Mouse (Mus musculus) ZHBTc4 (cell line): ENCODE measurements around the gene Gm11444.

Source experiments
- DNase-seq: peaks from one replicate; pipeline ENCODE4 v3.0.0-alpha.2; 2011; ENCODE audit warnings: low read depth, low spot score

Gm11444 gene

DNA sequence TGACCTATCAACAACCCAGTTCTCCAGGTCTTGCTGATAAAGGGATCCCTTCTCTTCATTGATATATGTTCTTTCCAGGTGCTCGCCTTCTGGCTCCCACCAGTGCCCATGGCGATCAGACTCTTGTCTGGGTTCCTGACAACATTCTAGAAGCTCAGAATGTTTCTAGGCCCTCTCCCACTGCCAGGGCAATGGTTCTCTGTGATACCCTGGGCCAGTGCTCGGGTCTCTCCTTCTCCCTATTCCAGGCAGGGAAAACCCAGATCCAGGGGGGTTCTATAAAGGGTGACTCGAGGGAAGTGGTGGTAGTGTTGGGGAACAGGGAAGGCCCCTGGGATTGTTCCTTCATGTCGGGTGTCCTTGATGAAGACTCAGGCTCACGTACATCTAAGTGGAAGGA lies at the start of gene Gm11444:
TSS of gene Gm11444 (minus strand) at position 101 of the 400 bp plus-strand sequence.
- no peak for DNase-seq

DNA sequence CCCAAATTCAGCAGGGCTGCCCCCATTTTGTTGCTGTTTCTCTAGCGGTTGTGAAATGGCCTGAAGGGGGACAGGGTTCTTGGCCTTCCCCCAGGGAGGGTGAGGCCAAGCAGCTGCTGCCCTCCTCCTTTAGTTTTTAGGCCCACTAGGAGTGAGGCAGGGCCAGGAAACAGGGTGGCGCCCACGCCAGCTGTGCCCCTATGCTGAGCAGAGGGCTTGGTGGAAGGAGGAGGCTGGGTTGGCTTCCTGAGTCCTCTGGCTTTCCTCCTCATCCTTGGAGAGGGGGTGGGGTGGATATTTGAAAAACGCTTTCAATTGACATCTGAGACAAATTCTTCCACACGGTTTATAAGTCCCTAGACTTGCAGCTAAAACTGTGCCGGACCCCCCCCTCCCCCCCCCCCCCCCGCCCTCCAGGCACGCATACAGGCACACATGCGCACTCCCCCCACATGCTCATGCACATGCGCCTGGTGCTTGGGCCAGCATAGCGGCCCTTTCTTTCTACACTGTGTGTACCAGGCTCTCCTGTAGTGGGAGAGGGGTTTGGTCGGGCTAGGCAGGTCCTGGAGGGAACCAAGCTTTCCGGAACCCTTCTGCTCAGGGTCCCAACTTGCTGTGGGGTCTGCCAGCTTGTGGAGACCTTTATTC lies 46.3 kb upstream of the Gm11444 start:
- DNase-seq, result no peak

DNA sequence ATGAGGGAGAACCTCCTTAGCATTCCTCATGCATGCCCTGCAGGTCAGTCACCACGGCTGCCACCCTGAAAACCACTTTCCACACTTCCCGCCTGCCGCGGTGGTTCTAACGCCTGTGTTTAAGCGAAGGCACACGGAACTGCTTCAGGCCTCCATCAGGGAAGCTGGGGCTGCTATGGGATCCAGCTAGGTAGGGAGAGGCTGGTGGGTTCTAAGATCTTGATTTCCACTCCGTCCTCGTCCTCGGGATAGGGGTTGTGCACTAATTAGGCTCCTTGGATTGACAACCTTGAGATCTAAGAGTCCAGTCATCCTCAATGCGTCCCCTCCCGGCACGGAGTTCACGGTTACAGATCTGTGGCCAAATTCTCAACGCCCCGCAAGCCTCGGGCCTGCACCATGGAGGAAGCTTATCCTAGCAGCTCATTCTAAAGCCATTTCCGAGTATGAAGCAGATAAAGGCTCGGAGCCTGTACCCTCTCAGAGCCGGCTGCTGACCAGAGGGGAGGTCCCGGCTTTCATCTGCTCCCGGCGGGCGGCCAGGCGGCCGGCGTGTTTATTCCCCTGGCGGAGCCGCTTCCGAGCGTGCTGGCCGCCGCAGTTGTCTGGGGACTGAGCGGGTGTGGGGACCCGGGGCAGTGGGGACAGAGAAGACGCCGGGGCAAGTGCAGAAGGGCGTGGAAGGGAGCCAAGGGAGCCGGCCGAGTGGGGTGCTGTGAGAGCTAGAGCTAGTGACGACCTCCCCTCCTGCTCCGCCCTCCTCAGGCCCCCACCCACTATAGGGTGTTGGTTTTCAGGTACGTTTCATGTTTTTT lies 44.8 kb upstream of the Gm11444 start:
- DNase-seq, result peak; percentile 45

DNA sequence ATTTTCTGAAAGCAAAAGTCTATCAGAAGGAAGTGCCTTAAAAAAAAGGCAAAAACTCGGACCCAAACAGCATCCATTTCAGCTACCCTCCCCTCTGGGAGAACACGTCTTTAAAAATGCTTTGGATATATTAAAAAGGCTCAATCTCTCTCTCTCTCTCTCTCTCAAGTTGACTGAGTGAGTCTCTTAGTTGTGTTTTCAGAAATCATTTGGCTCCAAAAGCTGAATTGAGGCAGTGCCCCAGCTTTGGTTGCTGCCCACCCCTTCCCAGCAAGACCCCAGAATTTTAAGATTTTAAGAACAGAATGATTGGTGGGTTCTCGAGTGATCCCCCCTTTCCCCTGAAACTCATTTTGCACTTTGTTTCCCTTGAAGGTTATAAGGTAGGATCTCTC lies 44.0 kb upstream of the Gm11444 start:
- DNase-seq, result no peak

DNA sequence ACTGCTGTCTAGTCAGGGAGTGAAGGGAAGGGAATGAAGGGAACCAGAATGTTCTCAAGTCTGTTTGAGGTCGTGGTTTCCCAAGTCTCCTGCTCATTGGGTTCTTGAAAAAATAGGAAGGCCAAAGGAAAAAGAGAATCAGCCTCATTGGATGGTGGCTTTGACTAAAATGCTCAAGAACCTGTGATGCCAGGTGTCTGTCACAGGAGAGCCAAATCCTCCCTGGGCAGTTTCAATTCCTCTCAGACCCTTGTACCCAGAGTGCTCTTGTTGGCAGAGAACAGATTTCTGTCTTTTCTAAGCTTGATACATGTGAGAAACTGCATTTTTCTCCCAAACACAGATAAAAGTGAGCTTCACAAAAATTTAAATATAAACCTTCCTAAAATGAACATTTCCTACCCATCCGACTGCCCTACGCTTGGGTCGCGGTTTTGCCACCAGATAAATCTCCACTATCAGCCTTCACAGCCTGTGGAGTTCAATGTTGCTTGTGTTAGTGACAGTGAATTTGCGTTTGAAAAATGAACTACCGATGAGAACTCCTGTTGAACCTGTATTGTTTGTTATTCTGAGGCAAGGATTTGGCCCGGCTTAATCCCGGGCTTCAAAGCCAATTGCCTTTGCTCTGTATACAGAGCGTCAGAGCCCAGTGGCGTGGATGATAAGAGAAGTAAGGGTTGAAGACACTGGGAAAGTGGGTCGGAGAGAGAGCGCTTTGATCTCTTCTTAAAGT lies 43.4 kb upstream of the Gm11444 start:
- no peak for DNase-seq

DNA sequence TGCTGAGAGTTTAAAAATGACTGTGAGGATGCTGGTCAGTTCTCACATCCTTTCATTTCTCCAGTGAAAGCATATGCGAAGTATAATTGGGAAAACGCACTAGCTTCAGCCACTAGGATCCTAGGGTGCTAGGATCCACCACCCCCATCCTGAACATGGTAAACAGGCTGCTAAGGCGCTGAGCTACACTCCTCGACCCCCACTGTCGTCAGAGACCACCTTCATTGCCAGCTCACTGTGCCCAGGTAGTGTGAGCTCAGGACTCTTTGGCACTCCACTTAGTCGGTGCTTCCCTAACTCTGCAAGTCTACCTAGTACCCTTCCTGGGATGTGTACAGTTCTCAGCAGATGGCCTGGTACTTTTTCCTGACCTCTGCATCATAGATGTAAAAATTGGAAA lies 42.6 kb upstream of the Gm11444 start:
- DNase-seq, result no peak

DNA sequence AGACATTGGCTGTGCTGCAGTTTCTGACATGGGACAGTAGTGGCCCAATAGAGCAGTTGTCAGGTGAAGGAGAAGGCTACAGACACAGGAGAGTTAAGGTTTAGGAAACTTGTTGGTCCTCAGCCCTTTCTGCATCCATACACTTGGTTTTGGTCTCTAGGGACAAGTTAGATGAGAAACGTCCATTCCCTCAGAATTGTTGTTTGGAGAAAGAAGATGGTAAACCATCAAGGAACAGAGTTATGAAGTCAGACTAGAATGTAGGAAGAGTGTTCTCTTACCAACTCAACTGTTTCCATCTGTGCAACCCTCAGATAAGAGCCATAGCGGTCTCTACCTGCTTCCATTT lies 41.5 kb upstream of the Gm11444 start:
- no peak for DNase-seq

DNA sequence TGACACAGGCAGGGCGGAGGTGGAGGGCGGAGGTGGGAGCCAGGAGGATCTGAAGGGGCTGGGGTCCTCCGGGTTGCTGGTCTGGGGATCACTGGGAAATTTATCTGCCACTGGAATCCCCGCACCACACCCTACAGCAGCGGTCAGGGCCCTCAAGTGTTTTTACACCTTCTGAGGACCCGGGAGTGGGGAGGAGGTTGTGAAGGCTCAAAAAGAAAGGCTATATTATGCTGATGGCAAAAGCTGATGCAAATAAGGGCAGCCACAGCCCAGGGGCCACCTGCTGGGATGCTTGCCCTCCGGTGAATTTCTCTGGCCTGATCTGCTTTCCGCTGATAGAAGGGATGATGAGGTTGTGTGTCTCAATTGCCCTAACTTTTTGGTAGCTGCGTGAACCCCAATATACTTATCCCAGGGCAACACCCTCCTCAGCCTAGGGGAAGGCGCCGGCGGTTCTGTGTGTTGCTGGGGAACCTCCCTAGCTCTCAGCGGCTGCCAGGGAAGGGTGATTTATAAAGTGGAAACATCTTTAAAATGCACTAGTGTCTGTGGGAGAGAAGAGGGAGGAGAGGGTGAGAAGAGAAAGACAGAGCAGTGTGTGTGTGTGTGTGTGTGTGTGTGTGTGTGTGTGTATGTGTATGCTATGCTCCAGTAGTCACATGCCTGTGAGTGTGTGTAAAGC lies 41.0 kb upstream of the Gm11444 start:
- peak; percentile 58 for DNase-seq

DNA sequence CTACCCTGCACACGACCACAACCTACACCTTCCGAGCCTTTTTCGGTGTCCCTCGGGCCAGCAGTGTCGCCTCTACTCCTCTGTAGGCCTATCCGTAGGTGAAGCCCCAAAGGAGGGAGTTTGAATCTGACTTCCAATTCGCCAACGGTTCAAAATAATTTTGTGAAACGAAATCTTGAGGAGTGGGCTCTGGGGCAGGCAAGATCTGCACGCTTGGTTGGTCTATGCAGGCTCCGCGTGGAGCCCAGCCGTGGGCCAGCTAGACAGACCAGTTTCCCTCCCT lies 40.4 kb upstream of the Gm11444 start:
- no peak for DNase-seq

DNA sequence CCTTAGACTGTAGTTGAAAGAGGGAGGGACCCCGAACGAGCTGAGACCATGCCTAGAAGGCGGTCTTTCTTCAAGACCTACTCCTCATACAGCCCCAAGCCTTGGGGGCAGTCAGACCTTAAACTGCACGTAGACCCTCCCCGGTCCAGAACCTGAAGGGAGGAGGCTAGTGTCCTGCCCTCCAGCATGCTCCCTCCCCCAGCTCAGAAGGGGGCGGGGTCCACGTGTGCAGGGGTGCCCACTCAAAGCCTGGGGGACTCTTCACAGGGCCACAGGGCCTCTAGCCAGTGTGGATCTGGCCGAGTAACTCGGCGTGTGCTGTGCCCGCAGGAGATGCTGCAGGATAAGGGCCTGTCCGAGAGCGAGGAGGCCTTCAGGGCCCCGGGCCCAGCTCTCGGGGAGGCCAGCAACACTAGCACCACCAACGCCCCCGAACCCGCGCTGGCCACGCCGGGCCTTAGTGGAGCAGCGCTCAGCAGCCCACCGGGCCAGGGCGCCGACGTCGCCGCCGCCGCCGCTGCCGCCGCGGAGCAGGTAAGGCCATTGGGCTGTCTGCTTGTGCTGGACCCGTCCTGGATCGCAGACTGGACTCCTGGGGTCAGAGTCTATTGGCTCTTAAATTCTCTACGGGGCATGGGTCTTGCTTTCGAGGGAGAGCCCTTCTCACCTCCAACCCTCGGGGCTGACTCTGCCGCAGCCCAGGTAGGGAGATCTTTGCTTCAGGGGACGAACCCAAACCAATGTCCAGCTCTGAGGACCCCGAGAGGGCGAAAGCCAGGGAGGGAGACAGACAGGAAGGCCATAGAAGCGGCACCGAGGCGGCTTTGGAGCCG lies 39.8 kb upstream of the Gm11444 start:
- DNase-seq, result peak; percentile 29

DNA sequence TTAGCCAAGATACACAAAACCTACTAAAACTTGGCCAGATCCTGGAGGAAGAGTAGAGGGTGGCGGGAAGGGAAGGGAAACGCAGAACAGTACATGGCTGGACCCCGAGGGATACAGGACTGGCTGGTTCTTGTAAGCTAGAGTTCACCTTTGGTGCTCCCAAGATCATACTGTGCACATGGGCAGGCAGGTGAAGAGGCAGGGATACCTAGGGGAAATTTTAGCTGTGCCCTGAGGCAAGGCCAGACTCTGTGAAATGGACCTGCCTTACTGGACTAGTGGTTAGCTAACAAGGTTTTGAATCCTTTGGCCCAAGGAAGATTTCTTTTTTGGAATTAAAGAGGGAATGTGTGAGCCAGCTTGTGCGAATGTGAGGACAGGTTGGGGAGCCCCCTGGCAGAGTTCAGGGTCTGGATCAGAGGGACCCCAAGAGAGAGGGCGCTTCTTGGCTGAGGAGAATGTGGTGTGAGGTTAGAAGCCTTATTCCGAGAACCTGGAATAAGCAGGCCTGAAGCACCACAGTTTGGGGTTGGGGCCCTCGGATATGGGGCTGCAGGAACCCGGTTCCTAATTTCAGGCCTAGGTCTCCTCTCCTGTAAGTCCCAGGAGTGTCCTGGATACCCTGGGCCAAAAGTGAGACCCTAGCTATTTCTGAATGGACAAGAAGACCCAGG lies 39.1 kb upstream of the Gm11444 start:
- peak; percentile 19 for DNase-seq

DNA sequence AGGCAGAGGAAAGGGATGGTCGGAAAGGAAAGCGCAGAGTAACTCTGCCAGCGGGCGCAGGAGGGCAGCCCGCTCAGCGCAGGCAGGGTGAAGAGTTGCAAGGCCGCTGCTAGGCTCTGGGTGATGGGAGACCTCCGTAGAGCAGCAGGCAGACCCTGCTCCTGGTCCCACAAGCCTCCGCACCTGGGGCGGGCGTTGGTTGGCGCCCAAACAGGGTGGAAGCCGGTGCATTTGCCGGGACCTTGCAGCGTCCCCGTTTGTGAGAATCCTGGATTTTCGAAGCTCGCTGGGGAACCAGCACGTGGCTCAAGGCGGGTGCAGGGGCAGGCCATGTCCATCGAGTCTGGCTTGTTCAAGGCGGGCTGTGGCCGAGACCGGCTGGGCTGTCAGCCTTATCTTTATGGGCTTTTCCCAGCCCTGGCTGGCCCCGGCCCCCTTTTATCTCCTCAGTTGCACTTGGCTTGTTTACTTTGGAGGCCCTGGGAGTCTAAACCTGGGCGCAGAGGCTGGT lies 38.4 kb upstream of the Gm11444 start:
- DNase-seq, result peak; percentile 56

DNA sequence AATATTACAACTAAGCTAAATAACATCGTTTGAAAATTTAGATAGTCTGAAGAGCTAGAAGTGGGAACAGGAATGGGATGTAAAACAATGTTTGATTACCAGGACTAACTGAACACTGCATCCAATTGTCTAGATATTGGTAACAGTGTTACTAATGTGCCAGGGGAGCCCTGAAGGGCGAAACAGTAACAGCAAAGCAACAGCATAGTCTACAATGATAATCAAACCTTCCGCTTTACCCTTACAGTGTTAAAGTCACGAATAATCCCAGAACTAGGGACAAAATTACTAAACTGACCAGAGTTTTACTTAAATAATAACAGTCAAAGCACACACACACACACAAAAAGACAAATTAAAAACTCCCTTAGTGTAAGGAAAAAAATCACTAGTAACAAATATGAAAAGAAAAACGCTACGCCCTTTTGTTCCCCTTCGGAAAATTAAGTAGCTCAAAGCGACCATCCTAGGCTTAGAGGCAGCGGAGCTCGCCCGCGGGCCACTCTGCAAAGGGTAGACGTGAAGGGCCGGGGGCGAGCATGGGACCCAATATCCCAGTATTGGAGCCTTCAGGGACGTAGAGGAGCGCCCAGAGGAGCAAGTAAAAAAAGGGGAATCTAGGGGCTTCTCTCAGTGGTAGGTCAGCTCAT lies 37.8 kb upstream of the Gm11444 start:
- no peak for DNase-seq

DNA sequence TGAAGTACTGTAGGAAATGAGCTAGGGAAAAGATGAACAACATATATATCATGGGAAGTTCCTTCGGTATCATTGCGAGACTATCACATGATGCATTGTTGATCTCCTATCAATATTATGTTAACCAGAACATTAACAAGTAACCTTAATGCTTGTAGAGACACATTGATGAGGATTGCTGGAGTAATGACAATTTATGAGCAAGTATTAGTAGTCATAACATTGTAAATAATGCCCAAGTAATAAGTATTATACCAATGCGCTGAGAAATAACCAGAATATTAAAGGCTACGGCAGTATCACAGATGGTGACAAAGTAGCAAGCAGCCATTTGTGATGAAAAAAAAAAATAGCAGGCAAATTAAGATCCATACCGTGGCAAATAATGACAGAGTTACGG lies 37.1 kb upstream of the Gm11444 start:
- no peak for DNase-seq

DNA sequence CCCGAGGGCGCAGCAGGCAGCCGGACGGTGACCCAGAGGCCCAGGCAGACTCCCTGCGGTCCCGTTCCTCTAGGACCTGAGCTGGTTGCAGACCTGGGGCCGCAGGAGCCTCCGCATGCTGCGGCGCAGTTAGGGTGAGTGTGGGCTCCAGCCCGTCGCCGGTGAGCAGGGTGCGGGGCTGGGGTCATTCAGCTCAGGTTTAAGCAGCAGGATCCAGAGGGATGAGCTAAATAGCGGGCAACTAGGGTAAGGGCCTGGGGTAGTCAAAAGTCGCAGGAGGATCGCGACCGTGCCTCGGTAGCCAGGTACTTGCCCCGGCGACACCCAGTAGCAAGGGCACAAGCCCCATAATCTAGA lies 36.3 kb upstream of the Gm11444 start:
- DNase-seq, result peak; percentile 40

DNA sequence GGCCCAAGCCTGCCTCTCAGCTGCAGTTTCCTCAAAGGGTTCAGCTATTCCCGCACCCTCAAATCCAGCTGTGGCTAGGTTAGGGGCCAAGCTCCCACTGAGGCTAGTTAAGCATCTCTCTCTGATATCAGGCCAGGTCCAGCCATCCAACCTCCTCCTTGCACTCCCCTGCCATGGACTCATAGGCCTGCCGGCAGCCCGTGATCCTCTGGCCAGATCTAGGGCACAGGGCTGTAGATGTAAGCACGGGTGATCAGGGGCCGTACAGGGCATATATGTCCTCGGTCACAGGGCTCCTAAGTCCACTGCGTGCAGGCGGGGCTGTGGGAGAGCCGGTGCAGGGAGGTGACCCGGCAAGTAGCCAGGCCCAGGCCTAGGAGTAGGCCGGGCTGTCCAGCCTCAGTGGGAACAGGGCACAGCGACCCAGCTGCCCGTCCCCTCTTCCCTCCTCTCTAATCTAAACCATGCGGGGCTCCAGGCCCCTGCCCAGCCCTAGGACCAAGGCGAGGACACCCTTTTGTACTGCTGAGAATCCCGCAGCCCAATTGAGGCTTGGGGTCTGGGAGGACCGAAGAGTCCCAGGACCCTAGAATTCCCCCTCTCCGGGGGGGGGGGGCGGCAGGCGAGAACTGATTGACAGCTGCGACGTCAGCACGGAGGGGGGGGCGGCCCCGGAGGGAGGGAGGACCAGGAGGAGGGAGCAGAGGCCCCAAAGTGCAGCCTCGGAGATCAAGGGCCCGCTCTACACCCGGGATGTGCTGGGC lies 35.7 kb upstream of the Gm11444 start, which contains the start of gene Tbx4:
TSS of gene Tbx4 (plus strand) at position 758 of the 764 bp plus-strand sequence.
- DNase-seq, result peak; percentile 28

DNA sequence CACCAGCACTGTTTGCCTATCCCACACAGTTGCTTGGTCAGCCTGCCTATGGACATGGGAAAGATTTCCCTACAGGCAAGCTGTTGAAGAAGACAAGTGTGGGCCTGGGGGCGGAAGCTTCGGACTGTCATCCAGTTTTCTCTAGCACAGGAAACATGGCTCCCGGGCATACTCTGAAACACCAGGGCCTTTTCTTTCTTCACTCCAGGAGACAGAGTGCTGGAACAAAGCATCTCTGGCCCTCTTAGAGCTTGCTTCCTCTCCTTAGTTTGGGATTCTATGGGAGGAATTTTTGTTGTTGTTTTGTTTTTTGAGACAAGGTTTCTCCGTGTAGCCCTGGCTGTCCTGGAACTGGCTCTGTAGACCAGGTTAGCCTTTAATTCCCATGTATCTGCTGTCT lies 34.4 kb upstream of the Gm11444 start:
- DNase-seq, result peak; percentile 79

DNA sequence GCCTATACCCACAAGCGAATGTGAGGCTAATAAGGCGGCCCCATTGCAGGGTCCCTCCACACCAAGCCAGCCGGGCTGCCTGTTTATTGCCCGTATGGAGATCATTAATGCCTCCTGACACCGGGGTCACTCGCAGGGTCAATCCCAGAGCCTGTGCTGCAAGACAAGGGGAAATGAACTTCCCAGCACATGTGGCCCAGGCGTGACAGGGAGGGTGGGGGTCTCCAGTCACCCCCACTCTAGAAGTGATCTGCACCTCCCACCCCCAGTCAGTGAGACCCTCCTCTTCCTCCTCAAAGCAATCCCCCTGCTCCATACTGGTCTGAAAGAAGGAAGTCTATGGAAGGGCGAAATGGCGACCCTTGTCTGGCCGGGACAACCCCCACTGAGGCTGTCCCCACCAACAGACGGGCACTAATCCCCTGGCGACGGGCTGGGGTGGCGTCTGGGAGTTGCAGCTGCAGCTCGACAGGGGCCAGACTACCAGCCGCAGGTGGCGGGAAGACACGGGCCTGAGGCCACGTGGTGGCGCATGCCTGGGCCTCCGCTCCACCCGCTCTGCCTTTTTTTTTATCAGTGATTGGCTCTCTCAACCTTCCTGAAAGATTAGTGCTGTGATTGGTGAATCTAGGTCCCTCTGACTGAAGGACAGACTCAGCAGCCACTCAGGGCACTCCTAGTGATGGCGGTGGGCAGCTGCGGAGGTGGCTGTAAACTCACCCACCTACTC lies 26.1 kb upstream of the Gm11444 start:
- DNase-seq, result peak; percentile 75

DNA sequence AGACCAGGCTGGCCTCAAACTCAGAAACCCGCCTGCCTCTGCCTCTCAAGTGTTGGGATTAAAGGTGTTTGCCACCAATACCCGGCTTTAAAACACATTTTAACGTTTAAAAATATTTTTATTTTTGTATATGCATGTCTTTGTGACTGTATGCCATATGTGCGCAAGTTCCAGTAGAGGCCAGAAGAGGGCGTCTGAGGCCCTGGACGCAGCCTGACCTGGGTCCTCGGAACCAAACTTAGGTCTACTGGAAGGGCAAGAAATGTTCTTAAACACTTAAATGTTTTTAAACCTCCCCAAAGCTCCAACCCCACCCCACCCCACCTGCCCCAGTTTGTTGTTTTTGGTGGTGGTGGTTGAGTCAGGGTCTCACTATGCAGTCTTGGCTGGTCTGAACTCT lies 14.2 kb upstream of the Gm11444 start:
- peak; percentile 72 for DNase-seq
